Mouse (Mus musculus) lung, postnatal 0 days (tissue): ENCODE results near the gene Glrx5.

Source experiments
- CTCF ChIP-seq: IDR thresholded peaks from 2 replicates; pipeline ENCODE4 v1.5.1; 2016; ENCODE audit warnings: antibody characterized with exemption, mild to moderate bottlenecking
- EP300 ChIP-seq: IDR thresholded peaks from 2 replicates; pipeline ENCODE4 v1.6.1; 2016; ENCODE audit warnings: antibody characterized with exemption, mild to moderate bottlenecking, control low read depth

DNA sequence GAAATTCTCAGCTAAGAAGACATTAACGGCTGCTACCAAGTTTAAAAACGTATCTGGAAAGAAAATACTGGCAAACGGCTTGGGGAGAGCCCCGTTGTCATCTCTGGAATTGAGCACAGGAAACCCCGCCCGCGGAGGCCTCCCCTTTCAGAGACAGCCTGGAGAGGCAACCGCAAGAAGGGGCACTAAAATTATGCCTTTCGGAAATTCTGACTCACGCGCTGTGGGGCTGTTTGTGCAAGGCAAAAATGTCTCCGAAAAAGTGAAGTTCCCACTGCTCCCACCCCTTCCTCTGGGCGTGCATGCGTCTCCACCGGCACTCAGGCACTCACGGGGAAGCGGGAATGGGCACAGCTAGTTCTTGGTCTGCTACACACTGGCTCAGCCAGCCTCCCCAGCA, 19.4 kb upstream of the Glrx5 start:
- TF ChIP-seq EP300 (peak; percentile 60), CTCF (no peak)
